Mouse (Mus musculus) olfactory bulb, adult 2 months (tissue): ENCODE results near the gene Ccdc148.

Source experiments
- CTCF ChIP-seq: fragments of 200-500 bp; IDR thresholded peaks from 2 replicates; pipeline ENCODE4 v1.5.1; 2012; ENCODE audit warnings: low read depth, mild to moderate bottlenecking, low read length, moderate library complexity; ENCODE audit not compliant: insufficient read depth
- POLR2A ChIP-seq: fragments of 200-500 bp; IDR thresholded peaks from 2 replicates; pipeline ENCODE4 v1.6.1; 2012; ENCODE audit warnings: mild to moderate bottlenecking, low read depth, low read length, moderate library complexity; ENCODE audit not compliant: insufficient read depth

GRCm38 (mm10) chr2:59170593-59170992 lies 10.1 kb upstream of the Ccdc148 start:
- TF ChIP-seq POLR2A = no peak
- TF ChIP-seq CTCF = no peak
